Mouse (Mus musculus) macrophage (primary cell): ENCODE measurements around the gene Kif3b. TPM values are rescaled to one million over a fixed set of nuclear protein-coding genes. Genes with fewer than 3 reads are reported as not detected.
"Not testable (repeated sequence)": the region's sequence is repeated elsewhere in the genome, so short reads cannot be mapped to it uniquely, and the experiment has no call there.

Source experiments
- H3K27ac ChIP-seq: fragments of 350-480 bp; formaldehyde crosslinking; 2 replicates; pipeline ENCODE4 v1.9.0; 2021
- H3K36me3 ChIP-seq: fragments of 350-480 bp; formaldehyde crosslinking; 2 replicates; pipeline ENCODE4 v1.9.0; 2021; ENCODE audit errors: inconsistent target
- H3K4me3 ChIP-seq: fragments of 350-480 bp; formaldehyde crosslinking; 2 replicates; pipeline ENCODE4 v1.9.0; 2021; ENCODE audit errors: inconsistent target
- H3K79me2 ChIP-seq: fragments of 350-480 bp; formaldehyde crosslinking; 2 replicates; pipeline ENCODE4 v1.9.0; 2021; ENCODE audit errors: inconsistent target
- WGBS: methylation state at CpG from one replicate; pipeline ENCODE4 v1.1.7; 2026; ENCODE audit warnings: inconsistent platforms; ENCODE audit not compliant: missing documents; 5-methylcytosine and 5-hydroxymethylcytosine counted together
- polyA plus RNA-seq: library from polyadenylated mRNA; stranded (reverse); fragments of 250-400 nt; gene quantifications from 3 replicates; pipeline ENCODE4 v1.2.4, GENCODE M21; 2018; ENCODE audit warnings: inconsistent platforms

Kif3b gene
- polyA plus RNA-seq, 1 experiment from 2014 or later: 32.8 TPM

GRCm38 (mm10) chr2:153276846-153277245 lies 14.4 kb upstream of the Kif3b start:
- not testable (repeated sequence) for H3K36me3 ChIP-seq, H3K27ac ChIP-seq, H3K79me2 ChIP-seq, H3K4me3 ChIP-seq
- WGBS: 83% methylated on average over 1 of the region's 5 CpGs

GRCm38 (mm10) chr2:153278357-153278756 lies 12.9 kb upstream of the Kif3b start:
- Histone ChIP-seq H3K27ac (no peak overlapping the region), H3K4me3 (no peak overlapping the region), H3K36me3 (no peaks in the 10 kb centered on the region), H3K79me2 (no peaks in the 10 kb centered on the region)
- WGBS: 84% methylated on average over 3 of the region's 5 CpGs

- no peaks in the 10 kb centered on the region for H3K79me2 ChIP-seq
- H3K4me3 ChIP-seq: no peak overlapping the region
- WGBS: 95% methylated on average over 6 of the region's 6 CpGs
- no peaks in the 10 kb centered on the region for H3K36me3 ChIP-seq
- H3K27ac ChIP-seq: no peak overlapping the region
Measured at GRCm38 (mm10) chr2:153283919-153284318, 7.3 kb upstream of the Kif3b start.

GRCm38 (mm10) chr2:153286524-153286923 lies 4.7 kb upstream of the Kif3b start:
- H3K36me3 ChIP-seq: no peaks in the 10 kb centered on the region
- H3K4me3 ChIP-seq: no peak overlapping the region
- 95% methylated on average over 4 of the region's 4 CpGs for WGBS

GRCm38 (mm10) chr2:153287835-153288234 lies 3.4 kb upstream of the Kif3b start:
- no peaks in the 10 kb centered on the region for H3K36me3 ChIP-seq
- no peak overlapping the region for H3K4me3 ChIP-seq
- H3K27ac ChIP-seq: no peak overlapping the region
- WGBS: 81% methylated on average over 6 of the region's 6 CpGs
- peaks cover 14% of the 10 kb centered on the region for H3K79me2 ChIP-seq

More at GRCm38 (mm10) chr2:153286524-153286923, 4.7 kb upstream of the Kif3b start:
- Histone ChIP-seq H3K27ac (no peak overlapping the region), H3K79me2 (peaks cover 1% of the 10 kb centered on the region)

GRCm38 (mm10) chr2:153292305-153292861 lies 1.2 kb downstream of the Kif3b start:
- no peaks in the 10 kb centered on the region for H3K36me3 ChIP-seq
- H3K27ac ChIP-seq: no peak overlapping the region; the same call in 1 of the 2 replicates
- H3K4me3 ChIP-seq: peak overlapping the region; percentile 69
- WGBS: 41% methylated on average over 7 of the region's 7 CpGs
- peaks cover 60% of the 10 kb centered on the region for H3K79me2 ChIP-seq

GRCm38 (mm10) chr2:153295196-153295595 lies 4.0 kb downstream of the Kif3b start:
- 97% methylated on average over 4 of the region's 4 CpGs for WGBS
- no peak overlapping the region for H3K27ac ChIP-seq
- H3K36me3 ChIP-seq: no peaks in the 10 kb centered on the region
- no peak overlapping the region for H3K4me3 ChIP-seq
- H3K79me2 ChIP-seq: peaks cover 72% of the 10 kb centered on the region

- H3K27ac ChIP-seq: peak overlapping the region; percentile 89
- H3K36me3 ChIP-seq: no peaks in the 10 kb centered on the region
- H3K79me2 ChIP-seq: peaks cover 85% of the 10 kb centered on the region
- no peak overlapping the region for H3K4me3 ChIP-seq
- WGBS: 97% methylated on average over 4 of the region's 4 CpGs
Measured at GRCm38 (mm10) chr2:153297771-153298170, 6.6 kb downstream of the Kif3b start.

GRCm38 (mm10) chr2:153298460-153298859 lies 7.2 kb downstream of the Kif3b start:
- Histone ChIP-seq H3K36me3 (no peaks in the 10 kb centered on the region), H3K79me2 (peaks cover 85% of the 10 kb centered on the region), H3K4me3 (no peak overlapping the region), H3K27ac (peak overlapping the region; percentile 89)
- WGBS: 63% methylated on average over 4 of the region's 4 CpGs

GRCm38 (mm10) chr2:153298863-153299262 lies 7.7 kb downstream of the Kif3b start:
- Histone ChIP-seq H3K27ac (peak overlapping the region; percentile 89), H3K36me3 (no peaks in the 10 kb centered on the region), H3K79me2 (peaks cover 85% of the 10 kb centered on the region), H3K4me3 (no peak overlapping the region)
- WGBS: 4% methylated on average over 4 of the region's 4 CpGs

- H3K4me3 ChIP-seq: no peak overlapping the region
- no peaks in the 10 kb centered on the region for H3K36me3 ChIP-seq
- peaks cover 83% of the 10 kb centered on the region for H3K79me2 ChIP-seq
- no peak overlapping the region for H3K27ac ChIP-seq
- WGBS: 90% methylated on average over 5 of the region's 5 CpGs
Measured at GRCm38 (mm10) chr2:153301123-153301522, 9.9 kb downstream of the Kif3b start.

- peaks cover 95% of the 10 kb centered on the region for H3K79me2 ChIP-seq
- no peak overlapping the region for H3K27ac ChIP-seq
- H3K4me3 ChIP-seq: no peak overlapping the region
- 96% methylated on average over 6 of the region's 6 CpGs for WGBS
- no peaks in the 10 kb centered on the region for H3K36me3 ChIP-seq
Measured at GRCm38 (mm10) chr2:153305240-153305639, 14.0 kb downstream of the Kif3b start.

- H3K79me2 ChIP-seq: peaks cover 73% of the 10 kb centered on the region
- H3K27ac ChIP-seq: no peak overlapping the region
- no peak overlapping the region for H3K4me3 ChIP-seq
- WGBS: 88% methylated on average over 7 of the region's 7 CpGs
- no peaks in the 10 kb centered on the region for H3K36me3 ChIP-seq
Measured at GRCm38 (mm10) chr2:153308586-153308985, 17.4 kb downstream of the Kif3b start.

- Histone ChIP-seq H3K27ac (no peak overlapping the region), H3K4me3 (no peak overlapping the region), H3K36me3 (no peaks in the 10 kb centered on the region), H3K79me2 (peaks cover 68% of the 10 kb centered on the region)
- 89% methylated on average over 8 of the region's 8 CpGs for WGBS
Measured at GRCm38 (mm10) chr2:153309106-153309505, 17.9 kb downstream of the Kif3b start.

- Histone ChIP-seq H3K27ac (no peak overlapping the region), H3K79me2 (peaks cover 58% of the 10 kb centered on the region), H3K36me3 (no peaks in the 10 kb centered on the region), H3K4me3 (no peak overlapping the region)
- WGBS: 90% methylated on average over 5 of the region's 6 CpGs
Measured at GRCm38 (mm10) chr2:153310228-153310627, 19.0 kb downstream of the Kif3b start.

- Histone ChIP-seq H3K36me3 (0 out of 2 replicates have a peak, but pooled peaks cover 12% of the 10 kb centered on the region), H3K79me2 (peaks cover 32% of the 10 kb centered on the region; the same call in 1 of the 2 replicates), H3K27ac (no peak overlapping the region), H3K4me3 (no peak overlapping the region)
- WGBS: 74% methylated on average over 9 of the region's 9 CpGs
Measured at GRCm38 (mm10) chr2:153312884-153313283, 21.7 kb downstream of the Kif3b start.
